Mouse (Mus musculus) embryonic facial prominence, embryonic 10.5 days (tissue): ENCODE data around the gene Vrk1. TPM values are rescaled to one million over a fixed set of nuclear protein-coding genes. Genes with fewer than 3 reads are reported as not detected.

ENCODE experiments used
- DNase-seq: peaks from one replicate; pipeline ENCODE4 v3.0.0-alpha.2; 2017; ENCODE audit warnings: low spot score
- H3K27ac ChIP-seq: fragments of 300-500 bp; sonication (generic); replicated peaks from 2 replicates; pipeline ENCODE4 v1.5.1; 2016; ENCODE audit warnings: mild to moderate bottlenecking
- H3K27me3 ChIP-seq: fragments of 300-500 bp; sonication (generic); replicated peaks from 2 replicates; pipeline ENCODE4 v1.6.1; 2016; ENCODE audit warnings: low read depth, mild to moderate bottlenecking; ENCODE audit not compliant: poor library complexity, severe bottlenecking
- H3K36me3 ChIP-seq: fragments of 300-500 bp; sonication (generic); replicated peaks from 2 replicates; pipeline ENCODE4 v1.6.1; 2016; ENCODE audit warnings: mild to moderate bottlenecking, moderate library complexity
- H3K4me1 ChIP-seq: fragments of 300-500 bp; sonication (generic); 2 replicates; pipeline ENCODE4 v1.6.1; 2016
- H3K4me3 ChIP-seq: fragments of 300-500 bp; sonication (generic); 2 replicates; pipeline ENCODE4 v1.5.1; 2016; ENCODE audit warnings: mild to moderate bottlenecking, moderate library complexity
- H3K9me3 ChIP-seq: fragments of 300-500 bp; sonication (generic); 2 replicates; pipeline ENCODE4 v1.6.1; 2016; ENCODE audit warnings: mild to moderate bottlenecking
- WGBS: fragments of 180-500 bp; shearing (Covaris S2); methylation state at CpG from one replicate; pipeline ENCODE4 v1.1.7; 2016; 5-methylcytosine and 5-hydroxymethylcytosine counted together
- polyA plus RNA-seq: library from polyadenylated mRNA; unstranded; fragments of >200 nt; fragmentation: Nextera tagmentation; extraction: Ambion mirVana; gene quantifications from 2 replicates; pipeline ENCODE4 v1.2.1, GENCODE M21; 2016

Vrk1 gene
- polyA plus RNA-seq = 113 and 115 TPM in 2 replicates

- Histone ChIP-seq H3K27ac (peak within 1 kb of the TSS; percentile 89), H3K27me3 (no peaks in the 10 kb centered on the region), H3K36me3 (peaks cover 13% of the 10 kb centered on the region), H3K9me3 (no peaks in the 10 kb centered on the region), H3K4me1 (peaks cover 9% of the 10 kb centered on the region), H3K4me3 (peak within 1 kb of the TSS; percentile 93)
- WGBS = 1% methylated on average over 72 of the region's 72 CpGs
- DNase-seq = peak; percentile 95
Measured at GRCm38 (mm10) chr12:106010065-106010915, at the start of gene Vrk1. Gene Vrk1 (plus strand): TSS chr12:106010228.

DNA sequence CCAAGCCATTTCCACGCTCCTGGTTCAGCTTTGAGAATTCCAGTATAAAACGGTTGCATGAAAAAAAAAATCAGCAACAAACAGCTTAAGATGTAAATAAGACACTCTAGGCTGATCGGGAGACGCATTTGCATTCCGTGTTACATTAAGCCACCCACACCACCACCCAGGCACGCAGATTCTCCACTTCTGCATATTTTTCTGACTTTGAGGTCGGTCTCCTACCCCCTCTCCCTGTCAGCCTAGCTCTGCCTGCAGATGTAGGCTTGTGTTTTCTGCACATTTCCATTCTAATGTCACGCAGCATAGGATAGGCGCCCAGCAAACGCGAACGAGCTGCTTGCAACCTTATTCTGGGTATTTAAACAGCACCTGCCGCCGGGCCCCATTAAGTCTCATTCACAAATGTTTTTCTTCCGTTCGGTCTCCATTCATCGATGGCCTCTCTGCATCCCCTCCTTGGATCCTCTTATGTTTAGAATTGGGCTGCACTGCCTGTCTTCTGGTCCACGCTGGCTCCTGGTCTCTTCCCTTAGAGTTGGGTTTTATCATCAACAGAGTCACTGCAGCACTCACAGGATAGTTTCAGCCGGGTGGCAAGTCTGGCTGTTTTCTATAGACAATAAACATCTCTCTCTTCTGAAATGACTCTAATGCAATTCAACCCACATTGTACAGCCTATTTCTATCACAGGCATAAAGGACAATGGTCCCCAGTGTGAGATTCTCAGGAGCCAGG is 49.3 kb upstream of the Vrk1 start:
- peak; percentile 23 for DNase-seq
- Histone ChIP-seq H3K4me1 (peaks cover 35% of the 10 kb centered on the region), H3K27me3 (peaks cover 62% of the 10 kb centered on the region), H3K4me3 (peak overlapping the region; percentile 11; the same call in 1 of the 2 replicates), H3K9me3 (0 out of 2 replicates have a peak, but pooled peaks cover 3% of the 10 kb centered on the region), H3K27ac (no peak overlapping the region), H3K36me3 (no peaks in the 10 kb centered on the region)
- WGBS = 11% methylated on average over 19 of the region's 19 CpGs

- H3K27me3 ChIP-seq = peaks cover 68% of the 10 kb centered on the region
Measured at GRCm38 (mm10) chr12:105961667-105962066, 48.4 kb upstream of the Vrk1 start.

DNA sequence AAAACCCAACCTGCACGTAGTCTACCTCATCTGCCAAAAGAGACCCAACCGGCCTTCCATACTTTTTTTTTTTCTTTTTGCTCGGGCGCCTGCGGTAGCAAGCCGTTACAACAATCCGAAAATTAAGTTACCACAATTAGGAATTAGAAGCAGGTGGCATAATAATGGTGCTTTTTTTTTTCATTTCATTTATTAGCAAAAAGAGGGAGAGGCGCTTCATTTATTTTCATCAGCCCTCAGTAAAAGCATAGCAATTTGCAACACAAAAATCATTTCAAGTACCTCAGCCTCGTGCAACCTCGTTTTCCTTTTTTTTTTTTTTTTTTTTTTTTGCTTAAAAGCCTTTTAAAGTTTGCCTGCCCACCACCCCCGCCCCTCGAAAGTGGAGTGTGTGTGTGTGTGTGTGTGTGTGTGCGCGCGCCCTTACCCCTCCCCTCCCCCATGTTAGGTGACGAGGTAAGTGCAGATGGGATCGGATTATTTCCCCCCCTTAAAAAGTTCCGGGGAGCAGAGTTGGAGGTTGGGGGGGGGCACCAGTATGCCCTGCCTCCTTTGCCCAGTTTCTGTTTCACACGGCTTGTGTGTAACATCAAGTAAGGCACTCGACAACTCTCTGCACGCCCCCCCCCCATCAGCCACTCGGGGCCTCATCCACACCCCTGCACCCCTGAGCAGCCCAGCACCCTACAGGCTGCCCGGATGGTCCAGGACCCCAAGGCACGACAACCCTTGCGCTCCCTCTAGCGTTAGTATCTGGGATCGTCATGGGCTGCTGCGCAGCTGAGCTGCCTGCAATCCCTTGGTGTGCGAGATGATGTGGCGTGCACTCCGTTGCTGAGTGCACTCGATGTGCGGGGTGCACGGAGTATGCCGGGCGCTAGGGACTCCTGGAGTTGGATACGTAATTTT is 47.7 kb upstream of the Vrk1 start:
- H3K36me3 ChIP-seq = no peaks in the 10 kb centered on the region
- peak; percentile 92 for DNase-seq
- H3K4me1 ChIP-seq = peaks cover 39% of the 10 kb centered on the region
- WGBS = under 1% methylated on average over 37 of the region's 37 CpGs
- 0 out of 2 replicates have a peak, but pooled peaks cover 3% of the 10 kb centered on the region for H3K9me3 ChIP-seq
- peak overlapping the region; percentile 64 for H3K4me3 ChIP-seq
- H3K27ac ChIP-seq = peak overlapping the region; percentile 77
- peaks cover 74% of the 10 kb centered on the region for H3K27me3 ChIP-seq

More at GRCm38 (mm10) chr12:105961667-105962066, 48.4 kb upstream of the Vrk1 start:
- Histone ChIP-seq H3K36me3 (no peaks in the 10 kb centered on the region), H3K4me1 (peaks cover 32% of the 10 kb centered on the region), H3K27ac (no peak overlapping the region), H3K4me3 (peak overlapping the region; percentile 64), H3K9me3 (0 out of 2 replicates have a peak, but pooled peaks cover 3% of the 10 kb centered on the region)
- peak; percentile 19 for DNase-seq
- WGBS = 5% methylated on average over 12 of the region's 12 CpGs

DNA sequence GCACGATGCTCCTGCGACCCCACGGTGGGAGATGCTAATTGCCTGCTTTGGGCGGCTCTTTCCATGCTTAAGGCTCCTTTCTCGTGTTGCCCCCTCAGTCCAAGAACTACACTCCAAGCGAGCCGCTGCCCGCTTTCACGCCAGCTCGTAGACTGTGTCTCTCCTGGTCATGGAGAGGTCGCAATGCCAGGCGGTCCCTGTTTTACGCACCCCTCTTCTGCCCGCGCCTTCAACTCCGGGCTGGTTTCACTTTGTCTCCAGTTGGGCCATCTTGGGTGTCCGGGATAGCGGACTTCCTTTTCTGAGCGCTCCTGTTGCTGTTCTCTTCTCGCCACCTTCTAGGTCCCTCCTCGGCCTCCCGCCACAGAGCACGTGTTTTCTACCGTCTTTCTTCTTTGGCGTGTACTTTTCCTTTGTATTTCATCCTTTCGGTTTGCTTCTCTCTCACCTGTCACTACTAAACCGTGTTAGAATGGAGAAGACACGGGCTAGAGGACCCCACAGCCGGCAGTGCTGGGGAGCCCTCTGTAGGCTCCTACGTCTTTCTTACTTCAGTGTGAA is 46.9 kb upstream of the Vrk1 start:
- 5% methylated on average over 30 of the region's 30 CpGs for WGBS
- peak overlapping the region; percentile 64 for H3K4me3 ChIP-seq
- H3K27ac ChIP-seq = peak overlapping the region; percentile 77
- no peak for DNase-seq
- peaks cover 46% of the 10 kb centered on the region for H3K4me1 ChIP-seq
- peaks cover 80% of the 10 kb centered on the region for H3K27me3 ChIP-seq
- H3K9me3 ChIP-seq = 0 out of 2 replicates have a peak, but pooled peaks cover 3% of the 10 kb centered on the region
- no peaks in the 10 kb centered on the region for H3K36me3 ChIP-seq

GRCm38 (mm10) chr12:105966887-105967637 is 43.0 kb upstream of the Vrk1 start:
- Histone ChIP-seq H3K9me3 (peaks cover 3% of the 10 kb centered on the region; the same call in 1 of the 2 replicates), H3K4me1 (peaks cover 31% of the 10 kb centered on the region), H3K36me3 (no peaks in the 10 kb centered on the region), H3K27me3 (peaks cover 55% of the 10 kb centered on the region), H3K4me3 (no peak overlapping the region), H3K27ac (no peak overlapping the region)
- DNase-seq = no peak
- 43% methylated on average over 19 of the region's 19 CpGs for WGBS

GRCm38 (mm10) chr12:105967806-105968205 is 42.2 kb upstream of the Vrk1 start:
- H3K36me3 ChIP-seq = no peaks in the 10 kb centered on the region
- peaks cover 24% of the 10 kb centered on the region for H3K4me1 ChIP-seq
- H3K9me3 ChIP-seq = peaks cover 6% of the 10 kb centered on the region; the same call in 1 of the 2 replicates
- peak; percentile 50 for DNase-seq
- peak overlapping the region; percentile 57; the same call in 1 of the 2 replicates for H3K27ac ChIP-seq
- peak overlapping the region; percentile 48 for H3K4me3 ChIP-seq
- peaks cover 54% of the 10 kb centered on the region for H3K27me3 ChIP-seq
- 6% methylated on average over 18 of the region's 18 CpGs for WGBS

GRCm38 (mm10) chr12:105971182-105971581 is 38.8 kb upstream of the Vrk1 start:
- Histone ChIP-seq H3K4me3 (no peak overlapping the region), H3K27me3 (peaks cover 22% of the 10 kb centered on the region), H3K36me3 (no peaks in the 10 kb centered on the region), H3K27ac (no peak overlapping the region), H3K4me1 (peaks cover 37% of the 10 kb centered on the region), H3K9me3 (peaks cover 4% of the 10 kb centered on the region; the same call in 1 of the 2 replicates)
- WGBS = 72% methylated on average over 7 of the region's 7 CpGs
- DNase-seq = no peak

- Histone ChIP-seq H3K9me3 (peaks cover 4% of the 10 kb centered on the region; the same call in 1 of the 2 replicates), H3K27ac (no peak overlapping the region), H3K4me1 (peaks cover 27% of the 10 kb centered on the region), H3K4me3 (no peak overlapping the region), H3K27me3 (peaks cover 17% of the 10 kb centered on the region), H3K36me3 (no peaks in the 10 kb centered on the region)
- WGBS = 87% methylated on average over 8 of the region's 8 CpGs
- no peak for DNase-seq
Measured at GRCm38 (mm10) chr12:105972673-105973072, 37.4 kb upstream of the Vrk1 start.

GRCm38 (mm10) chr12:105973691-105974090 is 36.3 kb upstream of the Vrk1 start:
- Histone ChIP-seq H3K9me3 (peaks cover 4% of the 10 kb centered on the region; the same call in 1 of the 2 replicates), H3K4me1 (peaks cover 20% of the 10 kb centered on the region), H3K27me3 (peaks cover 8% of the 10 kb centered on the region), H3K4me3 (no peak overlapping the region), H3K27ac (peak overlapping the region; percentile 82), H3K36me3 (no peaks in the 10 kb centered on the region)
- DNase-seq = peak; percentile 58
- WGBS = 35% methylated on average over 9 of the region's 9 CpGs

GRCm38 (mm10) chr12:105974107-105974506 is 35.9 kb upstream of the Vrk1 start:
- no peak overlapping the region for H3K4me3 ChIP-seq
- peaks cover 4% of the 10 kb centered on the region; the same call in 1 of the 2 replicates for H3K9me3 ChIP-seq
- H3K4me1 ChIP-seq = peaks cover 20% of the 10 kb centered on the region
- WGBS = 24% methylated on average over 5 of the region's 5 CpGs
- peaks cover 4% of the 10 kb centered on the region for H3K27me3 ChIP-seq
- H3K27ac ChIP-seq = peak overlapping the region; percentile 82
- DNase-seq = peak; percentile 54
- H3K36me3 ChIP-seq = no peaks in the 10 kb centered on the region
